Mouse (Mus musculus) MEL (cell line): ENCODE measurements around the gene Spata9. TPM values are rescaled to one million over a fixed set of nuclear protein-coding genes. Genes with fewer than 3 reads are reported as not detected.

ENCODE experiments used
- DNase-seq: peaks from one replicate; pipeline ENCODE4 v3.0.0; 2011; ENCODE audit warnings: low read depth, low spot score
- H3K27ac ChIP-seq: 2 replicates; pipeline ENCODE4 v1.5.1; 2012; ENCODE audit warnings: low read depth, mild to moderate bottlenecking, control low read depth, low read length, moderate library complexity; ENCODE audit not compliant: control insufficient read depth
- H3K27me3 ChIP-seq, 2 experiments: fragments of 150-350 bp in 1 of 2; sonication (generic) in 1 of 2; 2 replicates each; pipeline ENCODE4 v1.6.1; 2012; ENCODE audit warnings: low read length in 2 of 2, mild to moderate bottlenecking in 2 of 2, improper control_type of control experiment in 1 of 2, moderate library complexity in 1 of 2; ENCODE audit not compliant: insufficient read depth in 2 of 2, control insufficient read depth in 1 of 2
- H3K36me3 ChIP-seq, 2 experiments: 2 replicates each; pipeline ENCODE4 v1.6.1; 2012 to 2014; ENCODE audit warnings: low read length in 2 of 2, improper control_type of control experiment in 1 of 2, inconsistent platforms in 1 of 2, mild to moderate bottlenecking in 1 of 2; ENCODE audit not compliant: insufficient read depth in 2 of 2, control insufficient read depth in 1 of 2
- H3K4me1 ChIP-seq, 2 experiments: fragments of 150-350 bp in 1 of 2; sonication (generic) in 1 of 2; 2 replicates each; pipeline ENCODE4 v1.6.1; 2012; ENCODE audit warnings: low read length in 2 of 2, improper control_type of control experiment in 1 of 2, mild to moderate bottlenecking in 1 of 2; ENCODE audit not compliant: insufficient read depth in 2 of 2, control insufficient read depth in 1 of 2
- H3K4me3 ChIP-seq, 2 experiments: fragments of 150-350 bp in 1 of 2; sonication (generic) in 1 of 2; 2 replicates each; pipeline ENCODE4 v1.5.1; 2012; ENCODE audit warnings: low read depth in 2 of 2, low read length in 2 of 2, mild to moderate bottlenecking in 2 of 2, moderate library complexity in 2 of 2, control low read depth in 1 of 2, improper control_type of control experiment in 1 of 2; ENCODE audit not compliant: control insufficient read depth in 1 of 2, insufficient read depth in 1 of 2
- H3K79me2 ChIP-seq: 2 replicates; pipeline ENCODE4 v1.6.1; 2012; ENCODE audit warnings: mild to moderate bottlenecking, low read length, moderate library complexity; ENCODE audit not compliant: control insufficient read depth, poor library complexity, insufficient read depth
- H3K9ac ChIP-seq: 2 replicates; pipeline ENCODE4 v1.6.1; 2012; ENCODE audit warnings: low read depth, mild to moderate bottlenecking, control low read depth, low read length, moderate library complexity; ENCODE audit not compliant: control insufficient read depth, poor library complexity, severe bottlenecking
- H3K9me3 ChIP-seq: fragments of 150-350 bp; sonication (generic); replicated peaks from 2 replicates; pipeline ENCODE4 v1.6.1; 2012; ENCODE audit warnings: mild to moderate bottlenecking, low read length, improper control_type of control experiment, moderate library complexity; ENCODE audit not compliant: insufficient read depth
- CHD2 ChIP-seq: IDR thresholded peaks from 2 replicates; pipeline ENCODE4 v1.6.1; 2011; ENCODE audit warnings: low read length, improper control_type of control experiment
- CTCF ChIP-seq, 3 experiments: IDR thresholded peaks in 2 of 3; conservative IDR thresholded peaks in 1 of 3; 2 replicates each; pipeline ENCODE4 v1.5.1; 2011 to 2012; ENCODE audit warnings: low read length in 3 of 3, low read depth in 2 of 3, mild to moderate bottlenecking in 2 of 3, improper control_type of control experiment in 1 of 3, inconsistent platforms in 1 of 3, mixed read lengths in 1 of 3, moderate library complexity in 1 of 3; ENCODE audit not compliant: control insufficient read depth in 1 of 3, insufficient read depth in 1 of 3, poor library complexity in 1 of 3, severe bottlenecking in 1 of 3
- E2F4 ChIP-seq: IDR thresholded peaks from 2 replicates; pipeline ENCODE4 v1.6.1; 2011; ENCODE audit warnings: low read depth, low read length, improper control_type of control experiment, borderline replicate concordance
- ELF1 ChIP-seq: IDR thresholded peaks from 2 replicates; pipeline ENCODE4 v1.6.1; 2014; ENCODE audit warnings: low read depth, mild to moderate bottlenecking, inconsistent platforms, low read length, improper control_type of control experiment, moderate library complexity
- ETS1 ChIP-seq: IDR thresholded peaks from 2 replicates; pipeline ENCODE4 v1.6.1; 2012; ENCODE audit warnings: low read depth, mild to moderate bottlenecking, inconsistent platforms, low read length, improper control_type of control experiment, moderate library complexity
- GABPA ChIP-seq: IDR thresholded peaks from 2 replicates; pipeline ENCODE4 v1.6.1; 2012; ENCODE audit warnings: low read depth, mild to moderate bottlenecking, inconsistent platforms, low read length, improper control_type of control experiment, moderate library complexity
- GATA1 ChIP-seq: IDR thresholded peaks from 2 replicates; pipeline ENCODE4 v1.6.1; 2011; ENCODE audit warnings: low read depth, low read length, improper control_type of control experiment
- HCFC1 ChIP-seq: IDR thresholded peaks from 2 replicates; pipeline ENCODE4 v1.6.1; 2012; ENCODE audit warnings: low read depth, mild to moderate bottlenecking, inconsistent platforms, low read length, improper control_type of control experiment, moderate library complexity
- MAFK ChIP-seq: IDR thresholded peaks from 2 replicates; pipeline ENCODE4 v1.6.1; 2011; ENCODE audit warnings: low read depth, mild to moderate bottlenecking, low read length, improper control_type of control experiment, borderline replicate concordance
- MAX ChIP-seq: IDR thresholded peaks from 2 replicates; pipeline ENCODE4 v1.6.1; 2011; ENCODE audit warnings: low read length, improper control_type of control experiment
- MEF2A ChIP-seq: IDR thresholded peaks from 2 replicates; pipeline ENCODE4 v1.6.1; 2014; ENCODE audit warnings: low read depth, mild to moderate bottlenecking, inconsistent platforms, low read length, improper control_type of control experiment; ENCODE audit not compliant: poor library complexity, insufficient replicate concordance, severe bottlenecking; ENCODE audit errors: extremely low read depth
- MXI1 ChIP-seq: IDR thresholded peaks from 2 replicates; pipeline ENCODE4 v1.6.1; 2011; ENCODE audit warnings: mild to moderate bottlenecking, low read depth, low read length, improper control_type of control experiment
- MYB ChIP-seq: IDR thresholded peaks from 2 replicates; pipeline ENCODE4 v1.6.1; 2011; ENCODE audit warnings: mild to moderate bottlenecking, low read depth, low read length, improper control_type of control experiment
- MYC ChIP-seq: IDR thresholded peaks from 2 replicates; pipeline ENCODE4 v1.6.1; 2011; ENCODE audit warnings: low read depth, mild to moderate bottlenecking, low read length, improper control_type of control experiment, moderate library complexity
- POLR2A ChIP-seq, 2 experiments: IDR thresholded peaks; 2 replicates each; pipeline ENCODE4 v1.6.1; 2011 to 2012; ENCODE audit warnings: low read length in 2 of 2, mild to moderate bottlenecking in 2 of 2, control low read depth in 1 of 2, improper control_type of control experiment in 1 of 2, low read depth in 1 of 2, moderate library complexity in 1 of 2; ENCODE audit not compliant: control insufficient read depth in 1 of 2, insufficient read depth in 1 of 2, poor library complexity in 1 of 2
- POLR2AphosphoS2 ChIP-seq: IDR thresholded peaks from 2 replicates; pipeline ENCODE4 v1.6.1; 2011; ENCODE audit warnings: low read length, improper control_type of control experiment
- RAD21 ChIP-seq: IDR thresholded peaks from 2 replicates; pipeline ENCODE4 v1.6.1; 2011; ENCODE audit warnings: mild to moderate bottlenecking, low read depth, low read length, improper control_type of control experiment
- RCOR1 ChIP-seq: IDR thresholded peaks from 2 replicates; pipeline ENCODE4 v1.6.1; 2012; ENCODE audit warnings: low read depth, mild to moderate bottlenecking, inconsistent platforms, low read length, improper control_type of control experiment
- SMC3 ChIP-seq: IDR thresholded peaks from 2 replicates; pipeline ENCODE4 v1.6.1; 2011; ENCODE audit warnings: low read depth, low read length, improper control_type of control experiment
- TAL1 ChIP-seq: IDR thresholded peaks from 2 replicates; pipeline ENCODE4 v1.6.1; 2012; ENCODE audit warnings: mild to moderate bottlenecking, inconsistent platforms, low read length, moderate library complexity, mixed read lengths
- TCF12 ChIP-seq: IDR thresholded peaks from 2 replicates; pipeline ENCODE4 v1.6.1; 2014; ENCODE audit warnings: low read depth, mild to moderate bottlenecking, inconsistent platforms, low read length, improper control_type of control experiment, moderate library complexity
- UBTF ChIP-seq: IDR thresholded peaks from 2 replicates; pipeline ENCODE4 v1.6.1; 2012; ENCODE audit warnings: low read depth, mild to moderate bottlenecking, inconsistent platforms, low read length, improper control_type of control experiment, moderate library complexity, borderline replicate concordance; ENCODE audit not compliant: insufficient read depth
- USF2 ChIP-seq, 2 experiments: IDR thresholded peaks; 2 replicates each; pipeline ENCODE4 v1.6.1; 2011 to 2012; ENCODE audit warnings: improper control_type of control experiment in 2 of 2, low read length in 2 of 2, borderline replicate concordance in 1 of 2, inconsistent platforms in 1 of 2, low read depth in 1 of 2, mild to moderate bottlenecking in 1 of 2; ENCODE audit not compliant: insufficient read depth in 1 of 2
- ZMIZ1 ChIP-seq: IDR thresholded peaks from 2 replicates; pipeline ENCODE4 v1.6.1; 2012; ENCODE audit warnings: low read depth, mild to moderate bottlenecking, inconsistent platforms, low read length, improper control_type of control experiment, moderate library complexity
- polyA plus RNA-seq, 2 experiments: library from polyadenylated mRNA; stranded (reverse) in 1 of 2; unstranded in 1 of 2; fragments of >175 nt in 1 of 2; fragments of >200 nt in 1 of 2; gene quantifications; 2 replicates each; pipeline versions ENCODE4 v1.2.1 to v1.2.4; 2012; ENCODE audit warnings: low replicate concordance in 2 of 2, low read depth in 1 of 2; ENCODE audit not compliant: insufficient read length in 2 of 2, insufficient read depth in 1 of 2, missing spikeins in 1 of 2
- total RNA-seq: library from RNA; depleted of rRNA; stranded (reverse); fragments of 300-350 nt; gene quantifications from 2 replicates; pipeline ENCODE4 v1.2.3, GENCODE M21; 2012

Gene Spata9
- total and polyA plus RNA-seq, 3 experiments, result 0.78 TPM; not detected in 2

GRCm38 (mm10) chr13:75974481-75974880, 7.5 kb downstream of the Spata9 start:
- Histone ChIP-seq H3K36me3 (no peaks in the 10 kb centered on the region), H3K4me1 (no peaks in the 10 kb centered on the region; a peak in 1 of 4 replicates), H3K9me3 (no peaks in the 10 kb centered on the region), H3K9ac (no peak overlapping the region), H3K79me2 (no peaks in the 10 kb centered on the region), H3K27me3 (no peaks in the 10 kb centered on the region), H3K4me3 (no peak overlapping the region), H3K27ac (no peak overlapping the region)
- TF ChIP-seq RCOR1 (no peak), MXI1 (no peak), ETS1 (no peak), SMC3 (no peak), MEF2A (no peak), CTCF (IDR thresholded peaks at IDR 0.05 in 2 of 3, conservative IDR thresholded peaks at IDR 0.05 in 1 of 3; ENCODE audit: control insufficient read depth in 1 of 3, insufficient read depth in 1 of 3, low read depth in 2 of 3, low read length in 3 of 3, poor library complexity in 1 of 3, severe bottlenecking in 1 of 3) (no peak), POLR2A (IDR thresholded peaks at IDR 0.05; ENCODE audit: control insufficient read depth in 1 of 2, insufficient read depth in 1 of 2, low read depth in 1 of 2, low read length in 2 of 2, poor library complexity in 1 of 2) (no peak), MYC (no peak), UBTF (no peak), POLR2AphosphoS2 (no peak), RAD21 (no peak), MYB (no peak), TAL1 (no peak), GABPA (no peak), MAX (no peak)
- DNase-seq, result no peak

GRCm38 (mm10) chr13:75975629-75976028, 8.7 kb downstream of the Spata9 start:
- Histone ChIP-seq H3K27me3 (no peaks in the 10 kb centered on the region), H3K9me3 (no peaks in the 10 kb centered on the region), H3K4me3 (no peak overlapping the region), H3K79me2 (no peaks in the 10 kb centered on the region), H3K9ac (no peak overlapping the region), H3K36me3 (no peaks in the 10 kb centered on the region), H3K27ac (no peak overlapping the region), H3K4me1 (no peaks in the 10 kb centered on the region; a peak in 1 of 4 replicates)
- DNase-seq, result no peak
- TF ChIP-seq UBTF (no peak), GATA1 (no peak), MAX (no peak), MYC (no peak), SMC3 (no peak), USF2 (IDR thresholded peaks at IDR 0.05; ENCODE audit: borderline replicate concordance in 1 of 2, insufficient read depth in 1 of 2, low read depth in 1 of 2, low read length in 2 of 2) (no peak), ETS1 (no peak), ELF1 (no peak), CHD2 (no peak), ZMIZ1 (no peak), TCF12 (no peak), RAD21 (no peak), MAFK (no peak), HCFC1 (no peak), RCOR1 (no peak), E2F4 (no peak)
